Mouse (Mus musculus) E14TG2a.4 (cell line): ENCODE measurements around the gene Fam193a.

Experiments used
- CTCF ChIP-seq: conservative IDR thresholded peaks from 2 replicates; pipeline ENCODE4 v1.5.1; 2014; ENCODE audit warnings: low read length
- NANOG ChIP-seq: IDR thresholded peaks from 2 replicates; pipeline ENCODE4 v1.6.1; 2014; ENCODE audit warnings: borderline replicate concordance, low read length, mixed read lengths
- POU5F1 ChIP-seq: IDR thresholded peaks from 2 replicates; pipeline ENCODE4 v1.6.1; 2014; ENCODE audit warnings: low read length, borderline replicate concordance

GRCm38 (mm10) chr5:34321236-34321635 lies 48.5 kb upstream of the Fam193a start:
- TF ChIP-seq CTCF (no peak), NANOG (no peak), POU5F1 (no peak)
